In genomic region chr12:75888721-75889120, GRCm38 (mm10) we compare ENCODE assay signal across 32 mouse cellular contexts.
"Had no signal": no experiment of that assay in that cellular context is flagged by ENCODE, and none has a peak within 500 bp of the region (broad histone marks: within the 10 kb centered on the region; RNA-seq: fewer than 3 reads in every experiment).

No protein-coding gene starts in this region.

- H3K27ac ChIP-seq: heart, embryonic 13.5 days; heart, embryonic 15.5 days; hindbrain, embryonic 10.5 days; hindbrain, embryonic 12.5 days; hindbrain, embryonic 13.5 days; hindbrain, embryonic 14.5 days; hindbrain, embryonic 15.5 days; hindbrain, postnatal 0 days; intestine, embryonic 15.5 days; kidney, embryonic 15.5 days; kidney, postnatal 0 days; layer of hippocampus, adult 2 months; left cerebral cortex, adult 2 months had no signal

- ATAC-seq: hindbrain, embryonic 16.5 days; hindbrain, postnatal 0 days; inflammation-experienced regulatory T-cells, adult 6 months; intestine, embryonic 15.5 days; intestine, embryonic 16.5 days; intestine, postnatal 0 days had no signal

- H3K4me3 ChIP-seq: heart, embryonic 13.5 days; heart, embryonic 15.5 days; hindbrain, embryonic 10.5 days; hindbrain, embryonic 12.5 days; hindbrain, embryonic 13.5 days; hindbrain, embryonic 15.5 days; intestine, embryonic 15.5 days; kidney, embryonic 15.5 days; layer of hippocampus, adult 2 months; left cerebral cortex, adult 2 months had no signal

- H3K4me2 ChIP-seq: heart, embryonic 11.5 days; heart, embryonic 13.5 days; heart, embryonic 15.5 days; hindbrain, embryonic 12.5 days; hindbrain, embryonic 13.5 days; hindbrain, embryonic 14.5 days; hindbrain, embryonic 15.5 days; intestine, embryonic 15.5 days; kidney, embryonic 15.5 days had no signal

- H3K27me3 ChIP-seq: heart, embryonic 13.5 days; heart, embryonic 15.5 days; hindbrain, embryonic 12.5 days; hindbrain, embryonic 13.5 days; hindbrain, embryonic 15.5 days; intestine, embryonic 15.5 days; kidney, embryonic 15.5 days had no signal

- H3K4me1 ChIP-seq: heart, embryonic 13.5 days; heart, embryonic 15.5 days; hindbrain, embryonic 10.5 days; hindbrain, embryonic 12.5 days; hindbrain, embryonic 13.5 days; hindbrain, embryonic 15.5 days; intestine, embryonic 15.5 days; kidney, embryonic 15.5 days had no signal

- H3K36me3 ChIP-seq: intestine, embryonic 15.5 days had no signal

- H3K9me3 ChIP-seq: heart, embryonic 13.5 days; heart, embryonic 15.5 days; hindbrain, embryonic 10.5 days; hindbrain, embryonic 12.5 days; hindbrain, embryonic 13.5 days; hindbrain, embryonic 15.5 days; intestine, embryonic 15.5 days; kidney, embryonic 15.5 days had no signal

- H3K9ac ChIP-seq: heart, embryonic 13.5 days; heart, embryonic 15.5 days; hindbrain, embryonic 12.5 days; hindbrain, embryonic 13.5 days; hindbrain, embryonic 14.5 days; hindbrain, embryonic 15.5 days; intestine, embryonic 15.5 days; kidney, embryonic 15.5 days had no signal

- DNase-seq: heart, postnatal 10 days; heart, postnatal 14 days; heart, postnatal 36 days; kidney, adult 11 months; kidney, adult 18-20 months; kidney, adult 2 months; kidney, adult 8-10 months; kidney, adult 9 months; kidney, postnatal 10 days; kidney, postnatal 14 days; kidney, postnatal 36 days; kidney, postnatal 4 days; layer of hippocampus, adult 9-11 months; layer of hippocampus, postnatal 36 days had no signal
